In the genomic region with DNA sequence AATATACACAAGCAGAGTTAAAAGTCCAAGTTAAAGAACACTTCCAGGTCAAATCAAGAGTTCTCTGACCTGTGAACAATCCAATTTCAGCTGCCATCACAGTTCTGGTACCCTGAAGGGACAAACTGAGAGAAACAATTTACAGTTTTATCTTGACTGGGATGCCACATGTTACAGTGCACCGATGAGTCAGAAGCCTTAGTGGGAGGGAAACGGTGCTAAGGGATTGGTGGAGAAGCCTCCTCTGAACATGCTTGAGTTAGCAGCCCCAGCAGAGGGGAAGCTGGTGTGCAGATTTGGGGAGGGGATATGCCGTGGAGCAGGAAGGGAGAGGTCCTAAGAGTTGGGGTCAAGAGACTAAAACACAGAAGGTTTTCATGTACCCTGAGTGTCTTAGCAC, we compare ENCODE assay signal across 27 mouse cellular contexts.
"Had no signal": no experiment of that assay in that cellular context is flagged by ENCODE, and none has a peak within 500 bp of the region (broad histone marks: within the 10 kb centered on the region; RNA-seq: fewer than 3 reads in every experiment).

No protein-coding gene starts in this region.

- H3K4me3 ChIP-seq: gastrocnemius, adult 2 months; heart, embryonic 10.5 days; heart, embryonic 12.5 days; hindbrain, embryonic 10.5 days; hindbrain, embryonic 12.5 days; intestine, embryonic 15.5 days; layer of hippocampus, adult 2 months; left cerebral cortex, adult 2 months; limb, embryonic 10.5 days; limb, embryonic 12.5 days; liver, embryonic 13.5 days had no signal

- H3K27me3 ChIP-seq: heart, embryonic 12.5 days; hindbrain, embryonic 12.5 days; intestine, embryonic 15.5 days; limb, embryonic 12.5 days; liver, embryonic 13.5 days had no signal

- H3K36me3 ChIP-seq: heart, embryonic 10.5 days; heart, embryonic 12.5 days; hindbrain, embryonic 10.5 days; hindbrain, embryonic 12.5 days; intestine, embryonic 15.5 days; limb, embryonic 10.5 days; limb, embryonic 12.5 days; liver, embryonic 13.5 days had no signal

- H3K4me2 ChIP-seq: heart, embryonic 12.5 days; hindbrain, embryonic 12.5 days; hindbrain, embryonic 14.5 days; intestine, embryonic 15.5 days; limb, embryonic 12.5 days; liver, embryonic 11.5 days; liver, embryonic 13.5 days had no signal

- DNase-seq: gastrocnemius, adult 2 months; gastrocnemius, postnatal 10 days; gastrocnemius, postnatal 25 days; heart, adult 18-20 months; heart, postnatal 10 days; heart, postnatal 4 days; kidney, adult 18-20 months; kidney, adult 8-10 months; kidney, postnatal 10 days; kidney, postnatal 25 days; kidney, postnatal 4 days; liver; liver, embryonic 13.5 days had no signal

- ATAC-seq: hindbrain, embryonic 16.5 days; inflammation-experienced regulatory T-cells, adult 6 months; intestine, embryonic 15.5 days; intestine, postnatal 0 days had no signal
